Mouse (Mus musculus) adrenal gland, postnatal 10 days (tissue): Measurements from ENCODE around the gene Adgrl3. TPM values are rescaled to one million over a fixed set of nuclear protein-coding genes. Genes with fewer than 3 reads are reported as not detected.
A peak's percentile ranks its signal among the peaks of the same experiment; 100 is the strongest.

Source experiments
- DNase-seq: peaks from one replicate; pipeline ENCODE4 v3.0.0; 2021; ENCODE audit warnings: mixed read lengths
- total RNA-seq, 2 experiments: library from RNA; stranded (reverse); gene quantifications; 2 replicates each; pipeline ENCODE4 v1.2.3; 2021

Gene Adgrl3
- total RNA-seq, 2 experiments from 2014 or later = 8.8 to 17.0 TPM

DNA sequence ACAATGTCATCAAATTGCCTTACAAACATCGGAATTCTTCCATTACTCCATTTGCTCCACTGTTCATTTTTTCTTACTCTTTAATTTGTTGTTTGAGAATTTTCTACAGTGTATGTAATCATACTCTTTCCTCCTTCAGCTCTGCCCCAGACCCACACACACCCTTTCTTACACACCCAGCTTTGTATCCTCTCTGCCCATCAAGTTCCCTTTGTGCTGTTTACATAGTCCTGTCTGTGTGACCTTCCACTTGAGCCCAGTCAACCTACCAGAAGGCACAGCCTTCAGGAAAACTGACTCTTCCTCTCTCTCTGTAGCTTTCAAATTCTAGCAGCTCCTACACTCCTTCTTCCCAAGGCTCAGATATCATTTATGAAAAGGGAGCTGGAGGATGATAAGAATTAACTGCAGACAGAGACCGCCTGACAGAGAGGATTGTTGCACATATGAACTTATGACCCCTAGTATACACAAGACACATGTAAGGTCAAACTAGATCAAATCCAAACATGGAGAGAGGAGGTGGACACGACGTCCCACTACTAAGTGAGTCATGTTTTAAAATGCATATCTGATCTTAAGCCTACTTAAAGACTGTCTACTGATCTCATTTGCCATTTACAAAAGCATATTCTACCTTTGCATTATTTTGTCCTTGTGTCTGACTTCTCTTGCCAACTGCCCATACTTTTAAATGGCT lies 654.5 kb downstream of the Adgrl3 start:
- DNase-seq = no peak

GRCm38 (mm10) chr5:81674975-81675371 lies 655.0 kb downstream of the Adgrl3 start:
- no peak for DNase-seq

DNA sequence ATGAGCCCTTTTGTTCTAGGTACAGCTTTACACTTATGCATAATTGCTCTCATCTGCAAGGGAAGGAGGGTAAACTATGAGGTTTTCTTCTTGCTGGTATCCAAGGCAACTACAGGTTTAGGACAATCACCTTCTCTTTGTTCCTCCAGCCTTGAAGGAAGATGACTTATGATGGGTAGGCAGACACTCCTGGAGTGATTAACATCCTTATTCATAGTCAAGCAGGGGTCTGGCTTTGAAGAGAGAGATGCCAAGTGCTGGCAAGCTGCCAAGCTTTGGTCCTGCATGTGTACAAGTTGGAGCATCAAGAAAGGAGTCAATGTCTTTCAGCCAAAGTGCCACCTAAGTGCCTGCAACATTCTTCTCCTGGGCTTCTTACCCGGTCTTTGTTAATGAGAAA lies 657.0 kb downstream of the Adgrl3 start:
- no peak for DNase-seq

GRCm38 (mm10) chr5:81686206-81686605 lies 666.3 kb downstream of the Adgrl3 start:
- no peak for DNase-seq

GRCm38 (mm10) chr5:81686845-81687244 lies 666.9 kb downstream of the Adgrl3 start:
- DNase-seq = peak; percentile 37

- DNase-seq = no peak
Measured at GRCm38 (mm10) chr5:81729620-81730019, 709.7 kb downstream of the Adgrl3 start.

GRCm38 (mm10) chr5:81736008-81736407 lies 716.1 kb downstream of the Adgrl3 start:
- no peak for DNase-seq

- no peak for DNase-seq
Measured at GRCm38 (mm10) chr5:81738286-81739032, 718.5 kb downstream of the Adgrl3 start.

DNA sequence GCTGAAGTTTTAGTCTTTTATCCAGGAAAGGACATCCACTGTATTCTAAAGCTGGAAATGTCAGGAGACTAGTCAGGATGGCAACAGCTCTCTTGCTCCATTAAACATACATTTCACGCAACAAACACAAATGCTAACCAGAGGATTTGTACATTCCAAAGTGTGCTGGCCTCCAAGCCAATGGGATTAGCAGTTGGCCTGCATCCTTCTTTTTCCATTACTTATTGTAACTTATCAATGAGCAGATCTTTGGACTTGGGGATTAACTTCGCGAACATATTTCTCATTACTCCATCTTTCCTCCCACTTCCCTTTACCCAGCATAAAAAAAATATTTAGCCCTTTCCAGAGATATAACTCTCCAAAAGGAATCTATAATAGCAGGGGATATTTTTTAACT lies 732.5 kb downstream of the Adgrl3 start:
- no peak for DNase-seq

DNA sequence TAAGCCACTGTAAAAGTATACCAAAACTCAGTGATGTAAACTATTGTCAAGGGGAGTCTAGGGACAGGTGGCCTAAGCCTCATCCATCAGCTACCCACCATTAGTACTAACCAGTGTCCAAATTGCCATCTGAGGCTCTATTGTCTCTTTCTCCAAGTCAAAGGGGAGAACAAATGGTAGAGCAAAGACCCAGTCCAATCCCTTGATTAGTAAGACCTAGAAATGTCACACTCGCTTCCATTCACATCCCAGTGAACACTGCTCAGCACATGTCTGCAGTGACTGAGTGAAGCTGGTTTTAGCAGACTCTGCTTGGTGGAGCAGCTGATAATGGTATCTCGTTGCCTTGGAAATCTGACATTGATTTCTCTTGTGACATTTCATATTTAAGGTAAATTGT lies 735.8 kb downstream of the Adgrl3 start:
- DNase-seq = no peak

DNA sequence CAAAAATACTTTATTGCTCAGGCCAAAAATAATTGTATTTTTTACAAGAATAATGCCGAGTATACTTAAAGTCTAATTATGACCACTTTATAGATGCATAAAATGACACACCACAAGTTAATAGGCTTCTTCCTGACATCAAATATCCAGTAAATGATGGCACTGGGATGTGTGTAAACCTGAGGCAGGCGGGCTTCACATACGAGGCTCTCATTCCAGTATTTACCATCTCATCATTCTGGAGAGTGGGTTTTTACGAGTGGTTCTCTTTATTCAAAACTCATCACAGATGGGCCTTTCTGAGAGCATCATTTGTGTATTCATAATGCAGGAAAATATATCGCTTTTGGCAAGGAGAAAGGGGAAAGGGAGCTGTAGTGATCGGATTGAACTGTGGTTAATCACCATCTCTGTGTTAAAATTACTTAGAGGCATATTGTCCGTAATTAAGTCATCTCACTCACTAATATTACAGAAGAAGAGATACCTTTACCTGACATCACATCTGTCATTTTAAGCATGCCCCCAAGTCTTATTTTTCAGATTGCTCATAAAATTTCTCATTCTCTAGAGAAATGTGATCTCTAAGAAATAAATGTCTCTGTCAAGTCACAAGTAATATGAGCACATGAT lies 737.3 kb downstream of the Adgrl3 start:
- DNase-seq = no peak

DNA sequence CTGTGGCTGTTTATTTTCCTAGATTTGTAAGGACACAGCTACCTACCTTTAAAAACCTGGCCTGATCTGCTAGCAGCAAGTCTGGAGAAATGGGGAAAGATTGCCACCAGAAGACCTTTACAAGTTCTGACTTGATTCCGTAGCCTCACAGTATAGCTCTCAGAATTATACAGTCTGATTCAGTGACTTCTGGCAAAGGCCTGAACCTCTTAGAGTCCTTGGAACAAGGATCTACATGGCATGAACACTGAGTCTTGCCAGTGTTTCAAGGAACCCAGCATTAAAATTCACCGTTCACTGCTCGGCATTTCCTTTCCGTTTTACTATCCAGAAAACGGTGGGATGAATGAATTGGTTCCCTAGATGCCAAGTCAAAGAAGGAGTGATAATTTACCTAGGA lies 756.3 kb downstream of the Adgrl3 start:
- DNase-seq = no peak

DNA sequence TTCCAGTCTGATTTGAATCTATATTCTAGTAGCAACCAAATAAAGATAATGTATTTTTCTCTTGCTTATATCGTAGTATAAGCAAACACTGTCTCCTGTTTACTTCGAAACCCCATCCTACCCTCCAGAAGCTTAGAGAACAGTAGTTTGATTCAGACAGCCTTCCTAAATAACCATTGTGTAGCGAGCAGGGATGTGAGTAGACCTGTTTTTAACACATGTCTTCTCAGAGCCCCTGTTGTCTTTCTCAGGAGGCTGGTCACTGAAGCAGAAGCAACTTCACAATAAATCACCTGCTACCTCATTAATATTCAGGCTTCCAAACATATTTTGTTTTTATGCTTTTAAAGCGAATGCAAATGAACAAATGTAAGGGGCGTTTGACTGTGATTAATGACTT lies 756.8 kb downstream of the Adgrl3 start:
- DNase-seq = no peak

- DNase-seq = no peak
Measured at GRCm38 (mm10) chr5:81784770-81785169, 764.8 kb downstream of the Adgrl3 start.

DNA sequence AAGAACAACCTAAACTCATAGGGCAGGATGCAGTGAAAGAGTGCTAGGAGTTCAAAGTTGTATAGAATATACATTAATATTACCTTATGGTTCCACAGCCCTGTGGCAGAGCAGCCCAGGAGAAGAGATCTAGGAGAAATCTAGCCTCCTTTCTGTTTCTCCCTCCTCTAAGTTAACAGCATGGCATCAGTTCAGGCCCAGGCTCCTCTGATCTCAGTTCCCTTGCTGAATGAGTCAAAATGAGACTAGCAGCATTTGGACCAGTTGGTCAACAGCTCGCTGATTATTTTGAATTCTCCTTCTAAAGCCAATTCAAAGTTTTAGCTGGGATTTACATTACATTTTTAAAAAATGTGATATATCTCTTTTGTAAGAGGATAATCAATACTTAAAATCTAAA lies 770.8 kb downstream of the Adgrl3 start:
- no peak for DNase-seq

DNA sequence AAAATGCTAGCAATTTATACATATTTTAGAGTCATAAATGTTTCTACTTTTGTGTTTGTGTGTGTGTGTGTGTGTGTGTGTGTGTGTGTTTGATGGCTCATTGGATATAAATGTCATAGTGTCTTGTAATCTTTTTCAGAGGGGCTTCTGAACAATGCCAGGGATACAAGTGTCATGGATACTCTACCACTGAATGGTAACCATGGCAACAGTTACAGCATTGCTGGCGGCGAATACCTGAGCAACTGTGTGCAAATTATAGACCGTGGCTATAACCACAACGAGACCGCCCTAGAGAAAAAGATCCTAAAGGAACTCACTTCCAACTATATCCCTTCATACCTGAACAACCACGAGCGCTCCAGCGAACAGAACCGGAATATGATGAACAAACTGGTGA lies 774.2 kb downstream of the Adgrl3 start:
- no peak for DNase-seq

- no peak for DNase-seq
Measured at GRCm38 (mm10) chr5:81794601-81795000, 774.7 kb downstream of the Adgrl3 start.

GRCm38 (mm10) chr5:81796128-81796527 lies 776.2 kb downstream of the Adgrl3 start:
- DNase-seq = no peak

DNA sequence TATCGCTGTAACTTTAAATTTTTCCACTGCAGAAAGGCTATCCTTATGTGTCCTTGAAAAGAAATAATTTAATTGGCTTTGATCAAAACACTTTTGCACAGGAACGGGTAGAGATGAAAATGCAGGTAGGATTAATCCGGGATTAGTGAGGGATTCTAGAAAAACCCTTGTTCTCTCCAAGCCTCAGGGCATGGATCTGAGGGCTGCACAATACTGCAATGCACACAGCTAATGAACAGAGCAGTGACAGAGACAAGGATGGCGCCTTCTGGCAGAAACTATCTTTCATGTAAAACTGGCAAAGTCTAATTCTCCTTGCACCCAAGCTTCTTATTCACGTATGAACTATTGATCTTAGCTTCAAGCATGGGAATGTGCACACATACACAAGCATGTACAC lies 791.0 kb downstream of the Adgrl3 start:
- DNase-seq = no peak

GRCm38 (mm10) chr5:81832076-81832475 lies 812.1 kb downstream of the Adgrl3 start:
- DNase-seq = no peak

DNA sequence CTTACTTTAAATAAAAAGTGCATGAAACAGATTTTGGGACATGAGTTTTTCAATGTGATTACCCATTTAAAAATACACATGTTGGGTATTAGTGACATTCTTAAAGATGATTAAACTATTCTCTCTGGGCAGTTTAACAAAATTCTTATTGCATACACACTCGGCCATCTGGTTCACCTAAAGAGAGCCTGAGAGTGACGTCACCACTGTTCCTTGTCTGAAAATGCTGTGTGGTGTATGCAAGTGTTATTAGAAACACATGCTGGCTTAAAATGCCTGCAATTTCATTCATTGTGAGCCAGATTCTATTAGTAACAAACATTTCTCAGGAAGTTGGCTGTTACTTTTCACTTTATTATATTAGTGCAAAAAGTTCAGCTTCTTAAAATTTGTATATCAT lies 812.7 kb downstream of the Adgrl3 start:
- DNase-seq = no peak

GRCm38 (mm10) chr5:81837860-81838259 lies 817.9 kb downstream of the Adgrl3 start:
- DNase-seq = no peak

DNA sequence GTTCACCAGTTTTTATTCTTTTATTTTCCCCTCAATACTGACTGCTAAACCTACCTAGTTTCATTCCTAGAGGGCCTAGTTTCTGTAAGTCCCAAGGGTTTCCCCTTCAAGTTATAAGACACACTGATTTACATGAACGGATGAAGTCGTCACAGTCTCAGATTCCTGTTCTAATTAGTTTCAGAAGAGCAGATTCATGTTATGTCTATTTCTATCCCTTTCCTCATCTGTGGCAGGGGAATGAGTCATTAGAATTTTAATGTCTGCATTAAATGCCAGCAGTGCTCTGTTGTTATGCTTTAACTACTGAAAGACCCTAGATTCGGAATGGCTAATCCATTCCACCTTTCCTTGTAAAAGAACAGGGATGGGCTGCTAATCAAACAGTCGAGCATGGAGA lies 823.9 kb downstream of the Adgrl3 start:
- DNase-seq = no peak

DNA sequence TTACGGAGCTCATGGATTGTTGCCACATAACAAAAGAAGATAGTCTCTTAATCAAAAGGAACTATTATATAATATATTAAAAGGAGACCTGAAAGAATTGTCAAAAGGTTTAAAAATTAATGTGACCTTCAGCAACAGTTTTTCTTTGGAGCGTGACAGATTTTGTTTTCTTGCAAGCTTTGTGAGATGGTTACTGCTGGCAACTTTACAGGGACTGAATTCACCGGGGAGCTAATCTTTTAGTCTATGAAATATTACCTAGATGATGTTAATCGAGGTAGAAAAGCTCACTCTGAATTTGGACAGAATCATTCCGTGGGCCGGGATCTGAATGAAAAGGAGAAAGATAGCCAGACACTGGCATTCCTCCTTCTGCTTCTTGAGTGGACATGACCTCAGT lies 850.4 kb downstream of the Adgrl3 start:
- DNase-seq = no peak
